ENCODE assay signal across 24 mouse cellular contexts in genomic region chr13:39020168-39020567, GRCm38 (mm10).
"Had no signal": no experiment of that assay in that cellular context is flagged by ENCODE, and none has a peak within 500 bp of the region (broad histone marks: within the 10 kb centered on the region; RNA-seq: fewer than 3 reads in every experiment).

No protein-coding gene starts in this region.

- H3K4me1 ChIP-seq: heart, embryonic 12.5 days; hindbrain, embryonic 10.5 days; hindbrain, embryonic 12.5 days; intestine, embryonic 15.5 days; limb, embryonic 10.5 days; liver, embryonic 13.5 days had no signal

- H3K36me3 ChIP-seq: heart, embryonic 10.5 days; heart, embryonic 12.5 days; hindbrain, embryonic 10.5 days; hindbrain, embryonic 12.5 days; intestine, embryonic 15.5 days; limb, embryonic 10.5 days; limb, embryonic 12.5 days; liver, embryonic 13.5 days had no signal

- H3K9ac ChIP-seq: heart, embryonic 12.5 days; hindbrain, embryonic 12.5 days; hindbrain, embryonic 14.5 days; intestine, embryonic 15.5 days; limb, embryonic 12.5 days; liver, embryonic 13.5 days had no signal

- H3K9me3 ChIP-seq: heart, embryonic 10.5 days; heart, embryonic 12.5 days; hindbrain, embryonic 10.5 days; hindbrain, embryonic 12.5 days; intestine, embryonic 15.5 days; limb, embryonic 10.5 days; limb, embryonic 12.5 days; liver, embryonic 13.5 days had no signal

- H3K4me2 ChIP-seq: heart, embryonic 12.5 days; hindbrain, embryonic 12.5 days; hindbrain, embryonic 14.5 days; intestine, embryonic 15.5 days; limb, embryonic 12.5 days; liver, embryonic 11.5 days; liver, embryonic 13.5 days had no signal

- H3K4me3 ChIP-seq: gastrocnemius, adult 2 months; heart, embryonic 10.5 days; heart, embryonic 12.5 days; hindbrain, embryonic 10.5 days; hindbrain, embryonic 12.5 days; intestine, embryonic 15.5 days; layer of hippocampus, adult 2 months; left cerebral cortex, adult 2 months; limb, embryonic 10.5 days; limb, embryonic 12.5 days; liver, embryonic 13.5 days had no signal

- ATAC-seq: forebrain, embryonic 16.5 days; hindbrain, embryonic 16.5 days; inflammation-experienced regulatory T-cells, adult 6 months; intestine, embryonic 15.5 days; intestine, postnatal 0 days had no signal

- H3K27me3 ChIP-seq: heart, embryonic 12.5 days; hindbrain, embryonic 12.5 days; intestine, embryonic 15.5 days; limb, embryonic 12.5 days; liver, embryonic 13.5 days had no signal

- H3K27ac ChIP-seq: gastrocnemius, adult 2 months; heart, embryonic 10.5 days; hindbrain, embryonic 10.5 days; hindbrain, embryonic 12.5 days; hindbrain, embryonic 14.5 days; intestine, embryonic 15.5 days; layer of hippocampus, adult 2 months; left cerebral cortex, adult 2 months; limb, embryonic 10.5 days; limb, embryonic 12.5 days; liver, embryonic 13.5 days had no signal

- DNase-seq: gastrocnemius, adult 2 months; gastrocnemius, postnatal 10 days; gastrocnemius, postnatal 25 days; heart, adult 18-20 months; heart, postnatal 10 days; heart, postnatal 4 days; kidney, adult 2 months; liver; liver, embryonic 13.5 days had no signal
